Mouse (Mus musculus): ENCODE data around the gene A730061H03Rik. TPM values are rescaled to one million over a fixed set of nuclear protein-coding genes. Genes with fewer than 3 reads are reported as not detected.

The A730061H03Rik gene
- polyA plus RNA-seq, 1 experiment from 2014 or later: 1.2 TPM

- no peaks in the 10 kb centered on the region for H3K9me3 ChIP-seq (ENCODE audit: control insufficient read depth, low read depth, low read length)
- H3K9ac ChIP-seq (replicated peaks; ENCODE audit: low read depth, low read length): no peak overlapping the region
- 86% methylated on average over 13 of the region's 13 CpGs for WGBS
- H3K27me3 ChIP-seq (ENCODE audit: control insufficient read depth, insufficient read depth, low read length): no peaks in the 10 kb centered on the region
- no peak overlapping the region for H3K4me2 ChIP-seq (replicated peaks; ENCODE audit: low read depth, low read length)
- ATAC-seq (ENCODE audit: insufficient number of reproducible peaks, insufficient read depth, low FRiP score, low read depth): no peak
- H3K27ac ChIP-seq (ENCODE audit: low read length): no peak overlapping the region
- H3K4me3 ChIP-seq (ENCODE audit: low read depth, low read length): no peak overlapping the region
- peaks cover 14% of the 10 kb centered on the region for H3K4me1 ChIP-seq (ENCODE audit: control insufficient read depth, insufficient read depth, low read length)
- peaks cover 51% of the 10 kb centered on the region for H3K36me3 ChIP-seq (ENCODE audit: control insufficient read depth, insufficient read depth, low read length)
These were observed 36.0 kb upstream of the A730061H03Rik start for GRCm38 (mm10) chr14:55596036-55596690.

GRCm38 (mm10) chr14:55592226-55592625 is 32.0 kb upstream of the A730061H03Rik start:
- no peaks in the 10 kb centered on the region for H3K9me3 ChIP-seq (ENCODE audit: control insufficient read depth, low read depth, low read length)
- peaks cover 18% of the 10 kb centered on the region for H3K4me1 ChIP-seq (ENCODE audit: control insufficient read depth, insufficient read depth, low read length)
- peak overlapping the region; percentile 96 for H3K4me2 ChIP-seq (replicated peaks; ENCODE audit: low read depth, low read length)
- no peaks in the 10 kb centered on the region for H3K27me3 ChIP-seq (ENCODE audit: control insufficient read depth, insufficient read depth, low read length)
- no peak for ATAC-seq (ENCODE audit: insufficient number of reproducible peaks, insufficient read depth, low FRiP score, low read depth)
- 5% methylated on average over 16 of the region's 16 CpGs for WGBS
- H3K9ac ChIP-seq (replicated peaks; ENCODE audit: low read depth, low read length): peak overlapping the region; percentile 78
- H3K4me3 ChIP-seq (ENCODE audit: low read depth, low read length): peak overlapping the region; percentile 86
- H3K27ac ChIP-seq (ENCODE audit: low read length): peak overlapping the region; percentile 71; the same call in 1 of the 2 replicates
- peaks cover 31% of the 10 kb centered on the region for H3K36me3 ChIP-seq (ENCODE audit: control insufficient read depth, insufficient read depth, low read length)

- Histone ChIP-seq H3K36me3 (ENCODE audit: control insufficient read depth, insufficient read depth, low read length) (peaks cover 23% of the 10 kb centered on the region), H3K4me1 (ENCODE audit: control insufficient read depth, insufficient read depth, low read length) (peaks cover 18% of the 10 kb centered on the region), H3K9me3 (ENCODE audit: control insufficient read depth, low read depth, low read length) (no peaks in the 10 kb centered on the region), H3K27me3 (ENCODE audit: control insufficient read depth, insufficient read depth, low read length) (no peaks in the 10 kb centered on the region), H3K27ac (ENCODE audit: low read length) (peak within 1 kb of the TSS; percentile 90), H3K4me2 (replicated peaks; ENCODE audit: low read depth, low read length) (peak within 1 kb of the TSS; percentile 96), H3K9ac (replicated peaks; ENCODE audit: low read depth, low read length) (peak within 1 kb of the TSS; percentile 78), H3K4me3 (ENCODE audit: low read depth, low read length) (peak within 1 kb of the TSS; percentile 86)
- WGBS: 0% methylated on average over 33 of the region's 33 CpGs
- ATAC-seq (ENCODE audit: insufficient number of reproducible peaks, insufficient read depth, low FRiP score, low read depth): peak; percentile 90
These were observed 31.2 kb upstream of the A730061H03Rik start, which contains the start of gene Rnf31 for GRCm38 (mm10) chr14:55591331-55591891. Rnf31 (plus strand) TSS chr14:55591708.

- Histone ChIP-seq H3K4me2 (replicated peaks; ENCODE audit: low read depth, low read length) (peak within 1 kb of the TSS; percentile 96), H3K4me3 (ENCODE audit: low read depth, low read length) (peak within 1 kb of the TSS; percentile 86), H3K36me3 (ENCODE audit: control insufficient read depth, insufficient read depth, low read length) (peaks cover 18% of the 10 kb centered on the region), H3K4me1 (ENCODE audit: control insufficient read depth, insufficient read depth, low read length) (peaks cover 18% of the 10 kb centered on the region), H3K27ac (ENCODE audit: low read length) (peak within 1 kb of the TSS; percentile 90), H3K9me3 (ENCODE audit: control insufficient read depth, low read depth, low read length) (no peaks in the 10 kb centered on the region), H3K27me3 (ENCODE audit: control insufficient read depth, insufficient read depth, low read length) (no peaks in the 10 kb centered on the region), H3K9ac (replicated peaks; ENCODE audit: low read depth, low read length) (peak within 1 kb of the TSS; percentile 78)
- peak; percentile 96 for ATAC-seq (ENCODE audit: insufficient number of reproducible peaks, insufficient read depth, low FRiP score, low read depth)
- WGBS: under 1% methylated on average over 22 of the region's 22 CpGs
These were observed 30.6 kb upstream of the A730061H03Rik start, which contains the start of gene Psme2 for GRCm38 (mm10) chr14:55590748-55591330. Psme2 (minus strand) TSS chr14:55591113.

GRCm38 (mm10) chr14:55589771-55590448 is 29.7 kb upstream of the A730061H03Rik start:
- 78% methylated on average over 11 of the region's 11 CpGs for WGBS

GRCm38 (mm10) chr14:55589271-55589670 is 29.1 kb upstream of the A730061H03Rik start:
- H3K4me2 ChIP-seq (replicated peaks; ENCODE audit: low read depth, low read length): no peak overlapping the region
- no peak overlapping the region for H3K9ac ChIP-seq (replicated peaks; ENCODE audit: low read depth, low read length)
- peaks cover 5% of the 10 kb centered on the region; the same call in 1 of the 2 replicates for H3K36me3 ChIP-seq (ENCODE audit: control insufficient read depth, insufficient read depth, low read length)
- H3K27me3 ChIP-seq (ENCODE audit: control insufficient read depth, insufficient read depth, low read length): no peaks in the 10 kb centered on the region
- no peak overlapping the region for H3K27ac ChIP-seq (ENCODE audit: low read length)
- H3K9me3 ChIP-seq (ENCODE audit: control insufficient read depth, low read depth, low read length): no peaks in the 10 kb centered on the region
- 93% methylated on average over 5 of the region's 5 CpGs for WGBS
- no peak overlapping the region for H3K4me3 ChIP-seq (ENCODE audit: low read depth, low read length)
- no peak for ATAC-seq (ENCODE audit: insufficient number of reproducible peaks, insufficient read depth, low FRiP score, low read depth)
- peaks cover 18% of the 10 kb centered on the region for H3K4me1 ChIP-seq (ENCODE audit: control insufficient read depth, insufficient read depth, low read length)

More at GRCm38 (mm10) chr14:55589771-55590448, 29.7 kb upstream of the A730061H03Rik start:
- peak overlapping the region; percentile 96 for H3K4me2 ChIP-seq (replicated peaks; ENCODE audit: low read depth, low read length)
- H3K4me1 ChIP-seq (ENCODE audit: control insufficient read depth, insufficient read depth, low read length): peaks cover 18% of the 10 kb centered on the region
- no peaks in the 10 kb centered on the region for H3K9me3 ChIP-seq (ENCODE audit: control insufficient read depth, low read depth, low read length)
- peaks cover 8% of the 10 kb centered on the region; the same call in 1 of the 2 replicates for H3K36me3 ChIP-seq (ENCODE audit: control insufficient read depth, insufficient read depth, low read length)
- ATAC-seq (ENCODE audit: insufficient number of reproducible peaks, insufficient read depth, low FRiP score, low read depth): no peak
- peak overlapping the region; percentile 64; the same call in 1 of the 2 replicates for H3K27ac ChIP-seq (ENCODE audit: low read length)
- H3K9ac ChIP-seq (replicated peaks; ENCODE audit: low read depth, low read length): peak overlapping the region; percentile 52
- H3K27me3 ChIP-seq (ENCODE audit: control insufficient read depth, insufficient read depth, low read length): no peaks in the 10 kb centered on the region
- H3K4me3 ChIP-seq (ENCODE audit: low read depth, low read length): peak overlapping the region; percentile 86

GRCm38 (mm10) chr14:55586149-55586548 is 25.9 kb upstream of the A730061H03Rik start:
- no peak overlapping the region for H3K4me3 ChIP-seq (ENCODE audit: low read depth, low read length)
- no peaks in the 10 kb centered on the region for H3K9me3 ChIP-seq (ENCODE audit: control insufficient read depth, low read depth, low read length)
- H3K4me1 ChIP-seq (ENCODE audit: control insufficient read depth, insufficient read depth, low read length): 0 out of 2 replicates have a peak, but pooled peaks cover 5% of the 10 kb centered on the region
- 84% methylated on average over 2 of the region's 2 CpGs for WGBS
- no peaks in the 10 kb centered on the region for H3K36me3 ChIP-seq (ENCODE audit: control insufficient read depth, insufficient read depth, low read length)
- H3K4me2 ChIP-seq (replicated peaks; ENCODE audit: low read depth, low read length): no peak overlapping the region
- H3K27ac ChIP-seq (ENCODE audit: low read length): no peak overlapping the region
- no peak for ATAC-seq (ENCODE audit: insufficient number of reproducible peaks, insufficient read depth, low FRiP score, low read depth)
- no peak overlapping the region for H3K9ac ChIP-seq (replicated peaks; ENCODE audit: low read depth, low read length)
- no peaks in the 10 kb centered on the region for H3K27me3 ChIP-seq (ENCODE audit: control insufficient read depth, insufficient read depth, low read length)

GRCm38 (mm10) chr14:55585566-55585960 is 25.4 kb upstream of the A730061H03Rik start:
- no peaks in the 10 kb centered on the region for H3K9me3 ChIP-seq (ENCODE audit: control insufficient read depth, low read depth, low read length)
- H3K4me1 ChIP-seq (ENCODE audit: control insufficient read depth, insufficient read depth, low read length): 0 out of 2 replicates have a peak, but pooled peaks cover 5% of the 10 kb centered on the region
- peak overlapping the region; percentile 44 for H3K4me3 ChIP-seq (ENCODE audit: low read depth, low read length)
- 0 out of 2 replicates have a peak overlapping the region, but pooled peaks have one; percentile 2 for H3K27ac ChIP-seq (ENCODE audit: low read length)
- H3K36me3 ChIP-seq (ENCODE audit: control insufficient read depth, insufficient read depth, low read length): peaks cover 6% of the 10 kb centered on the region; the same call in 1 of the 2 replicates
- H3K4me2 ChIP-seq (replicated peaks; ENCODE audit: low read depth, low read length): peak overlapping the region; percentile 62
- H3K9ac ChIP-seq (replicated peaks; ENCODE audit: low read depth, low read length): no peak overlapping the region
- H3K27me3 ChIP-seq (ENCODE audit: control insufficient read depth, insufficient read depth, low read length): no peaks in the 10 kb centered on the region
- no peak for ATAC-seq (ENCODE audit: insufficient number of reproducible peaks, insufficient read depth, low FRiP score, low read depth)
- 48% methylated on average over 6 of the region's 6 CpGs for WGBS
